Mouse (Mus musculus) lung, postnatal 10 days (tissue): ENCODE results near the gene Vps37c.

Experiments
- DNase-seq: peaks from one replicate; pipeline ENCODE4 v3.0.0; 2021

Vps37c gene

GRCm38 (mm10) chr19:10742565-10742964 lies 54.0 kb downstream of the Vps37c start:
- DNase-seq = no peak

DNA sequence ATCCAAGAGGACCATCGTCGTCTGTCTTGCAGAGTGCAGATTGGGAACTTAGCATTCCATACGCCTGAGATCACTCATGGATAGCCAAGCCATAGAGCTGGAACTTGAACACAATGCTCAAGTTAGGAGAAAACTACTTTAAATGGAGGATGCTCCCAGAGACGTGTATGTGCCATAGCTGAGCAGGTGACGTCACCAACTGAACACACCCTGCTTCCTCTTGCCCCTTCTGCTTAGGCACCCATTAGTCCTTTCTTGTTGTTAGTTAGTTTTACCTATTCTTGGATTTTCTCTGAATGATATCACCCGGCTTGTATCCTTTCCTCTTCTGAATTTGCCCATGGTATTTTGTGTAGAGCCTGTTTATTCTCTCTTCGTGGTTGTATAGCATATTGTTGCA lies 58.6 kb downstream of the Vps37c start:
- DNase-seq = no peak

DNA sequence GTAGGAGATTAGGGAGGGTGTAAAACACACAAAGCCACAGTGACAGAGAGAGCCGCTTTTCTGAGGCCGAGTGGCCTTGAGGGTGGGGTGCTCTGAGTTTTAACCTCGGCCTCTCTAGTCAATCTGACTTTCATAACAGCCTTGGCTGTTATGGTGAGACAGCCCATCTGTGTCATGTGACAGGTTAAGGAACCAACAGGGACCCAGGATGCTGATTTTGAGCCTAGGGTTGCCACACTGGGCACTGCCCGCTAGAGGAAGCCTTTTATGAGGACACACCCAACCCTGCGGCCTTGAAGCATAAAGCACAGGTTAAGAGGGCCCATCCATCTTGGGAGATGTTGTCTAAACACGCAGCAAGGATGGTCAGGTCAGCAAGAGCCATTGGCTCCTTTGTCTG lies 59.2 kb downstream of the Vps37c start:
- no peak for DNase-seq

DNA sequence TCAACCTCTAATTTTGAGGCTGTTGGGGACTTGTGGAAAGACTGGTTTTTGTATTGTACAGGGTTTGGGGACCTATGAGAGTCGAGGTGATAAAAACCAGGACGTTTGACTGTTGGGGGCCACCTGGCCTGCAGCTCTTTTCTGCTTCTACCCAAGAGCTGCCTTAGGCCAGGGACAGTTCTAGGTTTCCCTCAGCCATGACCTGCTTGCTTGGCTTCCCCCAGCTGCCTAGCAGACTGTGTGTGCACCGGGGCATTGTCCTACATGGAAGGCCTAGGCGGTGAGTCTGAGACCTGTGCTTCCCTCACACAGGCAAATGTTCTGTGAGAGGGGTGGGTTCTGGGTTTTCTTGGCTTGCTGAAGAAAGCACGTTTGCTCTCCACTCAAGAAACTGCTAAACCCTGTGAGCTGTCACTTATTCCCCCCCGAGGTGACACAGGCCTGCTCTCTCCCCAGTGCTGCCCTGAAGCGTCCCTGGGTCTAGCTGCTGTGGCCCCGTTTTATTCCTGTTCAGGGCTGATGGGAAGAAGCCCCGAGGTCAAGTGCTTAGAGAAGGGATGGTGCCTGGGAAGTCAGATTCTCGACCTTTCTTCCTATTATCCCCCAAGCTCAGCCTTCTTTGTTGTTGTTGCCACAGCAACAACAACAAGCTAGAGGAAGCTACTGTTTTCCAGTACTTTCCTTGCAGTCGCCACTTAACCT lies 60.0 kb downstream of the Vps37c start:
- DNase-seq = no peak

DNA sequence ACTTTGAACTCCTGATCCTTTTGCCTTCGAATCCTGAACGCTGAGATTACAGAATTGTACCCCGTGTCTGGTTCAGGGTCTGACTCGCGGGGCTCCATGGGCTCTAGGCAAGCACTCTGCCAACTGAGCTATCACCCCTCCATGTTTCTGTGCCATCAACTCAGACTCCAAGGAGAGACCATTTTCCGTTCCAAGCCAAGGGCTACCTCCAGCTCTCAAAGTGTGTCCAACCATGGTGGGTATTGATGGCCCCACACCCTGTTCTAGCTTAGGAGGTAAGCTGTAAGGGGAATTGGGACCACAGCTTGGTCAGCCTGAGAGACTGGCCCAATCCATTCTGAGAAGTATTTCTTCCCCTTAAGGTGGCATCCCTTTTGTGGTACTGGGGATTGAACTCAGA lies 60.8 kb downstream of the Vps37c start:
- no peak for DNase-seq

GRCm38 (mm10) chr19:10750161-10750560 lies 61.6 kb downstream of the Vps37c start:
- DNase-seq = no peak

GRCm38 (mm10) chr19:10751607-10752006 lies 63.1 kb downstream of the Vps37c start:
- no peak for DNase-seq

GRCm38 (mm10) chr19:10752106-10752505 lies 63.6 kb downstream of the Vps37c start:
- no peak for DNase-seq

GRCm38 (mm10) chr19:10752646-10753045 lies 64.1 kb downstream of the Vps37c start:
- no peak for DNase-seq

- no peak for DNase-seq
Observed at GRCm38 (mm10) chr19:10757125-10757524, 68.6 kb downstream of the Vps37c start.

DNA sequence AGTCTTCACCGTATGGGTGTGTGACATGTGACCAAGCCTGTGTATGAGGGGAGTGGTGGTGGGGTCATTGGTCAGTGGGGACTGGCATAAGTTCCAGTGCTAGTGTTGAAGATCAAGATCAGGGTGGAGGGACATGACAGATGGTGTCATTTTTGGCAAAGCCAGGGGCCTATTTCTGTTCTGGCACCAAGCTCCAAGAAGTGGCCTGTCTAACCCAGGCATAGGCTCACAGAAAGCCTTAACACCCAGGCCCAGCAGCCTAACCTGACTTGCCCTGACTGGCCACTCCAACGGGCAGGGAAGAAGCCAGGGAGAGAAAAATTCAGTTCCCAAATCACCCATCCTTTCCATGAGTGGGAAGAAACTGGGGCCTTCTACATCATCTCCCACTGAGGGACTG lies 69.0 kb downstream of the Vps37c start:
- no peak for DNase-seq

DNA sequence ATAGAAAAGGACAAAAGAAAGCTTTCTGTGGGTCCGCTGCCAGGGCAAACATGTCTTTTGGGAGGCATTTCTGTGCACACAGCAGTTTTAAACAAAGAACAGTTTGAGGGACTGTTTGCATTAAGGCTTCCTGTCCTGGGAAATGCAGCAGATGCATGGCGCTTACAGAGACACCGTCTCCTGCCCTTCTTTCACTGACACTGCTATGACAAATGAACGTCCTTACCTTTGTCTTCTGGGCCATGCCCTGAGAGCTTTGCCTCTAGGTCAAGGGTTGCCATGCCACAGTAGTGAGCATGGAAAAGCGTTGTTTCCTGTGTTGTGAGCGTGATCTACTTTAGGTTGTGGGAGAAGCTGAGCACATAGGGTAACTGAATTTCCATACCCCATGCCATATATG lies 70.2 kb downstream of the Vps37c start:
- no peak for DNase-seq

DNA sequence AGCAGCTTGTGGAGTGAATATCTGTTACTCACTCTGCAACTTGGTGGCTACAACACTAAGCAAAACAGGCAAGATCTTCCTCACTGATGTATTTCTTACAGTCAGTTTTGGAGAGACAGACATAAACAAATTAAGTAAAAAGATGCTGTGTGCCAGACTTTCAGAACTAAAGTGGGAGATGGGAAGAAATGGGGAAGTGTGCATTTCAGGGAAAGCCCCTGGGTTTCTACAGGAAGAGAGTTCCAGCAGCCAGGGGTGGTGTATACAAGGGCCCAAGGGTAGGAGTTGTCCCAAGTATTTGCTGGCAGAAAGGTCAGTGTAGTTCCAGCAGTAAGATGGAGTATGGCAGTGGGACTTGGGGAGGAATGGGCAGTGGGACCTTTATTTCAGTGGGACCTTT lies 71.0 kb downstream of the Vps37c start:
- no peak for DNase-seq

- DNase-seq = no peak
Observed at GRCm38 (mm10) chr19:10759983-10760831, 71.7 kb downstream of the Vps37c start.

DNA sequence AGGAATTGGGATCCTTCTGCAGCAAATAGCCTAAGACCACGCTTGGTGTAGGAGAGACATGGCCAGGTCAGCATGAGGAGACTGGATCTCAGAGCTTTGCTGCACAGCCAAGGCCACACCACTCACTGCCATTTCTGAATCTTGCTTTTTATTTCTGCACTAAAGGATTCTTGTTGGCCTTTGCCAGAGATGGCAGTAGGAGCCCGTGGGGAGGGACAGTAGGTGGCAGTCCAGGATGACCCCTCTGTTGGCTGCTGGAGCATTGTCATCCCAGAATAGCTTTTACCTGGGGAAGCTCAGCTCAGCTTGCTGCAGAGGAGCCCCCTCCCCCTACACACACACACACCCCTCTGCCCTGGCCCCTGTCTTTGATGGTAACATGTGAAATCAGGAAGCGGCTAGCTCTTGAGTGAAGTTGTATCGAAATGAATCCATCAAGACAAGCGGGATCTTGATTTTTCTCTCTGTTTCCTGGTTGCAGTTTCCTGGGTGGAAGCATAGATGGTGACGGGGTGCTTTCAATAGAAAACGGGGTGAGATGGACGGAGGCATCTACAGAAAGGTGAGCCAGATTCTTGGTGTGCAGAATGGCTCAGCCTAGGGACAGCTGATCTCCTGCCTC lies 73.4 kb downstream of the Vps37c start:
- DNase-seq = no peak

DNA sequence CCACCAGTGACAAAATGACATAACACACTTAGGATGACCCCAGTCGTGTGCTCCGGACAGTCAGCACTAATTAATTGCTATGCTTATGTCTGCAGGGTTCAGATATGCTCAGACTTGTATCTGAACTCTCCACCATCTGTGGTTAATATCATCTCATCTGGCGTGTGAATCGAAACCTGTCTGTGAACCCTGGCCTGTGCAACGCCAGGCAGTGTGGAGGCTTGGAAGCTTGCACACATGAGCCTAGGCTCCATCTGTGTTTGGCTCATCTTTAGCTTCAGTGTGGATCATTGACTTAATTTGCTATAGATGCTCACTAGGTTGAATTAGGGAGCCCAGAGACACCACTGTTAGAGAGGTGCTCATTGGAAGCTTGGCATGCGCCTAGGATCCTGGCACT lies 73.9 kb downstream of the Vps37c start:
- DNase-seq = no peak

DNA sequence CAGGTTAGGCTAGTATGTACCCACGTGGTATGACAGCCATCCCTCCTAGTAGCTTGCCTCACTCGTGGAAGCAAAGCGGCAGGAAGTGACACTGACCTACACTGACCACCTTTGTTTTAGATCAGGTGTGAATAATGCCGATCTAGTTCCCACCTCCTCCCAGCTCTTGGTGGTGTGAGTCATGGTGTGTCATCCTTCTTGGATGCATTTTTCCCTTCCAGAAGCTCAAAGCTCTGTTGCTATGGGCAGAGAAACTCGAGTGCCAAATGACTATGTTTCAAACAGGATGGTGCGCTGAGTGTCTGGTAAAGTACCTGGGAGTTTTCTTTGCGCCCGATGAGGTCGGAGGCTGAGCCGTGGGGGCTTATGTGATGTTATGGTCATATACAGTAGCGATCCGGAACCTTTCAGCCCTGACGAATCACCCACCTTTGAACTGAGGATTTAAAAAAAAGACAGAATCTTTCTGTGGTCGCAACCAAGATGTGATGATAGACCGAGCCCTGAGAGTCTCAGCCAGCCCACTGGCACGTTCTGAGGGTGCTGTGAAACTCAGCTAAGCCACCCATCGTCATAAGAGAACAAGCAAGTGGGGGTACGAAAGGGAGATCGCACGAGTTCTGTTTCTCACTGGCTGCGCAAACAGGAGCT lies 75.0 kb downstream of the Vps37c start:
- no peak for DNase-seq
